Mouse (Mus musculus) heart, embryonic 14.5 days (tissue): Measurements from ENCODE around the gene Fam45a. TPM values are rescaled to one million over a fixed set of nuclear protein-coding genes. Genes with fewer than 3 reads are reported as not detected.

Experiments used
- ATAC-seq: fragments of 200-750 bp; cut with Nextera tagmentation; 2 replicates; pipeline ENCODE4 v1.8.0; 2017; ENCODE audit warnings: low read depth, moderate TSS enrichment; ENCODE audit not compliant: insufficient number of reproducible peaks, insufficient read depth, low FRiP score
- H3K27ac ChIP-seq, 2 experiments: fragments of 200-500 bp in 1 of 2; fragments of 300-500 bp in 1 of 2; sonication (generic) in 1 of 2; replicated peaks in 1 of 2; 2 replicates each; pipeline ENCODE4 v1.5.1; 2012 to 2014; ENCODE audit warnings: low read depth in 2 of 2, low read length in 2 of 2, control low read depth in 1 of 2, mild to moderate bottlenecking in 1 of 2, mixed read lengths in 1 of 2; ENCODE audit not compliant: control insufficient read depth in 1 of 2, insufficient read depth in 1 of 2
- H3K27me3 ChIP-seq: fragments of 300-500 bp; sonication (generic); 2 replicates; pipeline ENCODE4 v1.6.1; 2014; ENCODE audit warnings: mild to moderate bottlenecking, low read length, control low read depth; ENCODE audit not compliant: control insufficient read depth, insufficient read depth
- H3K36me3 ChIP-seq: fragments of 300-500 bp; sonication (generic); 2 replicates; pipeline ENCODE4 v1.6.1; 2014; ENCODE audit warnings: mild to moderate bottlenecking, control low read depth, low read length, mixed read lengths; ENCODE audit not compliant: control insufficient read depth, insufficient read depth
- H3K4me1 ChIP-seq, 2 experiments: fragments of 200-500 bp in 1 of 2; fragments of 300-500 bp in 1 of 2; sonication (generic) in 1 of 2; 2 replicates each; pipeline ENCODE4 v1.6.1; 2012 to 2014; ENCODE audit warnings: low read length in 2 of 2, control low read depth in 1 of 2, mixed read lengths in 1 of 2; ENCODE audit not compliant: control insufficient read depth in 2 of 2, insufficient read depth in 2 of 2
- H3K4me2 ChIP-seq: fragments of 300-500 bp; sonication (generic); 2 replicates; pipeline ENCODE4 v1.6.1; 2014; ENCODE audit warnings: mild to moderate bottlenecking, low read length
- H3K4me3 ChIP-seq, 2 experiments: fragments of 200-500 bp in 1 of 2; fragments of 300-500 bp in 1 of 2; sonication (generic) in 1 of 2; 2 replicates each; pipeline ENCODE4 v1.5.1; 2012 to 2014; ENCODE audit warnings: low read length in 2 of 2, mild to moderate bottlenecking in 2 of 2, control low read depth in 1 of 2, low read depth in 1 of 2, moderate library complexity in 1 of 2; ENCODE audit not compliant: control insufficient read depth in 1 of 2, insufficient read depth in 1 of 2
- H3K9ac ChIP-seq: fragments of 300-500 bp; sonication (generic); 2 replicates; pipeline ENCODE4 v1.6.1; 2014; ENCODE audit warnings: mild to moderate bottlenecking, low read length
- H3K9me3 ChIP-seq: fragments of 300-500 bp; sonication (generic); 2 replicates; pipeline ENCODE4 v1.6.1; 2016; ENCODE audit warnings: low read length, control low read depth; ENCODE audit not compliant: control insufficient read depth
- WGBS: fragments of 180-500 bp; shearing (Covaris S2); extraction: QIAGEN DNeasy Blood & Tissue Kit; methylation state at CpG from one replicate; pipeline ENCODE4 v1.1.7; 2014; 5-methylcytosine and 5-hydroxymethylcytosine counted together
- microRNA-seq: library from miRNA; unstranded; fragments of <30 nt; microRNA quantifications from one replicate; pipeline ENCODE4, GENCODE M21; 2016
- polyA plus RNA-seq: library from polyadenylated mRNA; unstranded; fragments of >200 nt; fragmentation: Nextera tagmentation; extraction: Ambion mirVana; gene quantifications from 2 replicates; pipeline ENCODE4 v1.2.1, GENCODE M21; 2014

The Fam45a gene
- polyA plus RNA-seq, 1 experiment from 2014 or later, result 23.2 TPM

- H3K9me3 ChIP-seq, result no peaks in the 10 kb centered on the region
- no peak overlapping the region for H3K4me2 ChIP-seq
- no peaks in the 10 kb centered on the region for H3K36me3 ChIP-seq
- H3K27ac ChIP-seq, result no peak overlapping the region
- no peaks in the 10 kb centered on the region for H3K4me1 ChIP-seq
- H3K9ac ChIP-seq, result no peak overlapping the region
- ATAC-seq, result no peak
- H3K4me3 ChIP-seq, result no peak overlapping the region
- 13% methylated on average over 3 of the region's 3 CpGs for WGBS
- H3K27me3 ChIP-seq, result no peaks in the 10 kb centered on the region
Observed at GRCm38 (mm10) chr19:60883129-60883528, 71.7 kb downstream of the Fam45a start.

Small RNA genes lying within 50 kb of the gene (microRNA-seq; reads per million reads assigned to microRNA genes)
- gene mmu-mir-3084-1, result not detected

Other genes starting within 250 kb of the Fam45a start
- 19.6 and 22.5 TPM in 2 replicates for gene Cacul1, start 230.6 kb upstream of the Fam45a start, polyA plus RNA-seq
- 0.86 and 1.1 TPM in 2 replicates for gene Nanos1, start 55.6 kb upstream of the Fam45a start, polyA plus RNA-seq
- gene Eif3a, start 20.9 kb upstream of the Fam45a start, polyA plus RNA-seq, result 114 and 128 TPM in 2 replicates
- 7.7 and 8.5 TPM in 2 replicates for gene Sfxn4, start 49.9 kb downstream of the Fam45a start, polyA plus RNA-seq
- gene Prdx3, start 63.0 kb downstream of the Fam45a start, polyA plus RNA-seq, result 201 and 205 TPM in 2 replicates
- gene Grk5, start 78.2 kb downstream of the Fam45a start, polyA plus RNA-seq, result 4.5 TPM in 2 replicates